17 mouse cellular contexts compared by ENCODE assay signal in genomic region chr1:88786066-88786465, GRCm38 (mm10).
"Had no signal": no experiment of that assay in that cellular context is flagged by ENCODE, and none has a peak within 500 bp of the region (broad histone marks: within the 10 kb centered on the region; RNA-seq: fewer than 3 reads in every experiment).

No protein-coding gene starts in this region.

- ATAC-seq: liver, embryonic 12.5 days; liver, postnatal 0 days; lung, postnatal 0 days; midbrain, embryonic 13.5 days; midbrain, embryonic 15.5 days; midbrain, embryonic 16.5 days had no signal

- DNase-seq: left cerebral cortex, postnatal 4 days; liver; liver, embryonic 13.5 days; liver, postnatal 0 days; lung, adult 18-20 months; lung, adult 2 months; lung, embryonic 14.5 days; lung, postnatal 10 days; lung, postnatal 14 days; lung, postnatal 36 days; lung, postnatal 4 days; midbrain, embryonic 14.5 days had no signal
